Mouse (Mus musculus): ENCODE measurements around the gene Krt9.

The Krt9 gene

DNA sequence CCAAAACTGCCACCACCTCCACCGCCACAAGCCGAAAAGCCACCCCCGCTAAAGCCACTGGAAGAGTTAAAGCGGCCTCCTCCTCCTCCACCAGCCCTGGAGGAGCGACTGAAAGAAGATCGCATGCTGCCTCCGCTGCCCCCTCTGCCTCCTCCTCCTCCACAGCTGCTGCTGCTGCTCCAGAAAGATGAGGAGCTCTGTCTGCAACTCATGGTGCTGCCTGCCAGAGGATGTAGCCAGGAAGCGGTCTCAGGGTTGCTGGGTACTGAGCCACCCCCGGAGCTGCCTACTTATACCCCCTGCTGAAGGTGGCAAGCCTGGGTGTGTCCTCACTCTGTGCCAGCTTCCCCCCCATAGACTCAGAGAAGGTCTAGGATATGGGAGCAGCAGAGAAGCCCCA, at the start of gene Krt9:
TSS of gene Krt9 (minus strand) at position 255 of the 400 bp plus-strand sequence.
- DNase-seq: no peak

DNA sequence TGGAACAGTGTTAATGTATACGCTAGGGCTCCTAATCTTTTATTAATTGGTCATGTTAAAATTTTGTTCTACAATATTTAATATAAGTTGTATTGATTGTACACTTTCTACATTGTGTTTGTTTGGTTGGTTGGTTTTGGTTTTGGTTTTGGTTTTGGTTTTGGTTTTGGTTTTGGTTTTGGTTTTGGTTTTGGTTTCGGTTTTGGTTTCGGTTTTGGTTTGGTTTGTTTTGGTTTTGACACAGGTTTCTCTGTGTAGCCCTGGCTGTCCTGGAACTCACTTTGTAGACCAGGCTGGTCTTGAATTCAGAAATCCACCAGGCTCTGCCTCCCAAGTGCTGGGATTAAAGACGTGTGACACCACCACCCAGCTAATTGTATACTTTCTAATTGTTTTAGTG, 47.2 kb upstream of the Krt9 start:
- DNase-seq: peak; percentile 7 to 10

DNA sequence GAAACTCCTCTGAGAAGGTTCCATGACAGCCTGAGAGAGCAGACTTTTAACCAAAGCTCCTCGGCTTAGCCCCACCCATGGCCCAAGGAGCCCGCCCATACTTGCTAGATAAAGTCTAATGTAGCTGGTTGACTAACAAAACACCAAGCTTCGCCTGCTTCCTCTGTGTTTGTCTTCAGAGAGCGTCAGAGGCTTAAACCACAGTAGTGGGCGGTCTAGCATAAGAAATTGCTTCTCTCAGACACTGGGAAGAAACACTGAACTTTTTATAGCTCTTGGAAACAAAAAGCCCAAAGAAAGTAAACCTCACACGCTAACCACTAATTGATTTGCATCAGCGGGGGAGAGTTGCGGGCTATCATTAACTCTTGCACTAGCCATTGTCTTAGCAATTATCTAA, 28.7 kb upstream of the Krt9 start:
- DNase-seq: no peak

DNA sequence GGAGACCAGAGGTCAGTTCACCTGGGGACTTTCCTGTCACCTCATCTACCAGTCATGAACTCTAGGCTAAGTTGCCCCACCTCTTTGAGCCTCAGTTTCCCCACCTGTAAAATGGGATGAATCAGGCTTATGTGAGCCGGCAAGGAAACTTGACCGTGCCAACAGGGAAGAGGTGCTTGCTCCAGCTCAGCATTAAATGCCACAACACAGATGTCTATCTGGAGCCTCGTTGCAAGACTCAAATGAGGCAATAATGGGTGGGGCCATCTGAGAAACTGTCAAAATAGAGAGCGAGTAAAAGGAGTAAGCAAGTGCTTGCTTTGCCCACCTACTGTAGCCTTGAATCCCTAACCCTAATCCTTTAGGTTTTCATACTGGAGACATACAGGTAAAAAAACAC, 26.3 kb upstream of the Krt9 start:
- no peak for DNase-seq

DNA sequence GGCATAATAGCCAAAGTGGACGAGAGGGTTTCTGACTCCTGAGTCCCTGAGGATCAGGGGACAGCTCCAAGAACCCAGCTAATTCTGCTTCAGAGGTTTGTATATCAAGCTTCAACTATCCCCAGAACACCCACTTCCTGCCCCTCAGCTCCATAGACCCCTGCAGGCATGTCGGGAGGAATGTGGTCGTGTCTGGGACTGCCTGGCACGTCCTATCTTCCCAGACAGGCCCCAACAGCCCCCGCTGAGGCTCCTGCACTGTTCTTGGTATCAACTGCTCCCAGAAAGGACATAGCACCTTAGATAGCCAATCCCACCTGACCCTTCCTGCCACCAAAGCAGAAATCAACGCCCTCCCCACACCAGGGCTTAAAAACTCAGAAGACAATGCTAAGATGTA, 15.5 kb upstream of the Krt9 start:
- DNase-seq: no peak

DNA sequence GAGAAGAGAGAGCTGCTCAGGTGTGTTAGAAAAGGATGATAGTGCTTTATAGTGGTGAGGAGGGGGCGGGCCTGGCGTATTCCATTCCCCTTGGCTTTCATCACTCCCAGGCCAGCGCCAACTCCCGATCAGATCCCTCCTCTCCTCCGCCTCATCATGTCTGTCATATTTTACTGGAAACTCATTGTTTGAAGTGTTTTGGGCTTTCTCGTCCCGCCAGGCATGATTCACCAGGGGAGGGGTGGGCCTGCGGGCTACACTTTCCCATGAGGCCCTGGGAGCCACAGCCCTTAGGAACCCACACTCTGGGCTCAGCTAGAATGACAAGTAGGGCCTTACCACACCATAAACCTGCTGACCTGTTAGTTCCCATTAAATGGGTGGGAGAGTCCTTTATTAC, 14.5 kb upstream of the Krt9 start, which contains the start of gene Krt14:
TSS of gene Krt14 (minus strand) at position 51 of the 400 bp plus-strand sequence.
- DNase-seq: no peak

DNA sequence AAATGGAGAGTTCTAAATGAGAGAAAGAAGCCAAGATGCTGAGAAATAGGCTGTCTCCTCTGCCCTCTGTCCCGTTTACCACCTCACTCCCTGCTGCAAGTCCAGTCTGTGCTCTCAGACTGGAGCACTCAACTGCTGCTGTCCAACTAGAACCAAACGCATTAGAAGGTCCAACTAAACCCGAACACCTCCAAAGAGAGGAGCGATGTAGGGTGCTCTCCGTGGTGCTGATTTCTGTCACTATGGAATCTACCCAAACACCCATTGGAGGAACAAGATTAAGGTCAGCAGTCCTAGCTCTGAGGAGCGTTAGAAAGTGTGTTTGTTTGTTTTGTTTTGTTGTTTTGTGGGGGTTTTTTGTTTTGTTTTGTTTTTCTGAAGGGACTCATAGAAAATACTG, 10.4 kb upstream of the Krt9 start:
- DNase-seq: no peak

DNA sequence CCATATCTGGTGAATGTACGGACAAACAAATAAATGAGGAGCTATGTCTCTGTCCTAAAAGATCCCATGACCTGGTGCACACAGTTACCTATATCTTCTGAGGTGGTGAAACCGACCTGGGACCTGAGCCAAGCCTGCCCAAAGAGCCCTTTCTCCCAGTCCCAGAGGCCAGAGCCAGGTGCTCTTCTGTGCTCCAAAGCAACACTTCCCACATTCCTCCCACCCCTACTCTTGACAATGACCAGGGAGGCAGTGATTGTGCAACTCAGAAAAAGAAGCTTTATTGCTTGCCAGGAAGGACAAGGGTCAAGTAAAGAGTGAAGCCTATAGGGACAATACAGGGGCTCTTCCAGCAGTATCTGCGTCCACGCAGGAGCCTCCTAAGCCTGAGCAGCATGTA, 9.9 kb upstream of the Krt9 start:
- DNase-seq: no peak

DNA sequence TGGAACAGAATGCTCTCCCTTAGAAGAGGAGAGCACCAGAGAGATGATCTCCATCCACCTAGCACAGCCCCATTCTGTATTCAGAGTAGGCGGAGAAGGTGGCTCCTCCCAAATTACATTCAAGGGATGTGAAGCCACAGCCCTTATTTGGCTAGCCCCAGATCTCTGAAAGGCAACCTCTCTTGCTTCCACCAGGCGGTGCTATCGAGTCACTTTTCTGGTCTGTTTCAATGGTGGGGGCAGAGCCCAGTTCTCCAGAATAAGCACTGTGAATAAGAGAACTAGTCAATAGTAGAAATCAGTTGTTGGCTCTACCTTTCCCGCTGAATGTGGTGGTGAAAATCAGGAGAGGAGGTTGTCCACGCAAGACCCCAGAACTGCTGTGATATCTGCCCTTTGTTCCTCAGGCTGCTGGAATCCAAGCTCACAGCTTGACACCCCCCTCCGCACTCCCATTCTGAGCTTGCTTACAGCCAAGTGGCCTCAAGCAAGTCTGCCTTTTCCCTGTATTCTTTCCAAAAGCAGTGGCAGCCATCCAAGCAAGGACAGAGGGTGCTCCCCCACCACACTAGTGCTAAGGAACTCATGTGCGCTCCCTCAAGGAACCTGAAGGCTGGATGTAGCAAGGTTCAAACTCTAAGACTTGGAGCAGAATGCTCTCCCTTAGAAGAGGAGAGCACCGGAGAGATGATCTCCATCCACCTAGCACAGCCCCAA, 7.2 kb upstream of the Krt9 start:
- peak; percentile 4 to 8 for DNase-seq

DNA sequence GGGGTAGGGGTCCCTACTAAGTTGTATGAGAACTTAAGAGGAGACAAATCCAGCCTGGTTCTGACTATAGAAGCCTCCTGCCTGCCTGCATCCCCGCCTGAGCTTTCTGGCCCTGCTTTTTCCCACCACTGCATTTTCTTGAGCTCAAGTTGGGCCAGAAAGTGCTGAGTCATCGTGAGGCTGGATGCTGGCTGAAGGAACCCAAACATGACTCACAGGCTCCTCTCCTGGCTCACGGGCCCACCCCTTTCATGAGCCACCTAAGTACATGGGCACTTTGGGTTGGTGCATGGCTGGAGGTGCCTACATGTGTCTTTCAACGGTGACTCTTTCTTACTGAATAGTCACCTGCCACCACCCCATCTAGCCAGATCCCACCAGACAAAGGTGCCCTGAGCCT, 5.6 kb upstream of the Krt9 start:
- no peak for DNase-seq

DNA sequence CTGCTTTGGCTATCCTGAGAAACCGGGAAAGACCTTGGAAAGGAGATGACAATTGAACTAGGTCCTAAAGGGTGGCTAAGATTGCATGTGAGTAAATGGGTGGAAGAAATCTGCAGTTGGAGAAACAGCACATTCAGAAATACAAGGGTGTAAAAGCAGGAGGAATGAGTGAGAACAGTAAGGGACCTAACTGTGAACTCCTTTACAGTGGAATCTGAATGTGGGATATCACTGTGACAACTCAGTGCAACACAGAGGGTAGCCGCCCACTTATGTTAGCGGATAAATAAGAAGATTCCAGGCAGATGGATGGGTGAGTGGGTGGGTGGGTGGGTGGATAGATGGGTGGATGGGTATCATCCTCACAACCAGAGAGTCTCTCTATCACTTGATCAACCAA, 1.2 kb downstream of the Krt9 start:
- no peak for DNase-seq

DNA sequence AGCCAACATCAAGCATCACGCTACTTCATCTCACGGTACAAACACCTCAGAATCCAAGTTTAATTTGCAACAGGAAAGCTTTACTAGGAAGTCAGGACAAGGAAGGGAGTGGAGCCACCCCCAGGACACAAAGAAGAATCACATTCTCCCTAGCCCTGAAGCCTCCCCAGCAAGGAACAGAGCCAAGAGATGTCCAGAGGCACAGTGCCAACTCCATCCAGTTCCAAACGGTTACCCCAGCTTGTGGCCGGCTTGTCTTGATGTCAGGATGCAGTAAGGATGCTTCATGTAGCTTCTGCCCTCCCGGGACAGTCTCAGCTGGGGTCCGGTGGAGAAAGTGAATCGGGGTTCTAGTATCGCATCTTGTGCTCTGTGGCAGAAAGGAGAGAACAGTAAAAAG, 6.3 kb downstream of the Krt9 start:
- no peak for DNase-seq

DNA sequence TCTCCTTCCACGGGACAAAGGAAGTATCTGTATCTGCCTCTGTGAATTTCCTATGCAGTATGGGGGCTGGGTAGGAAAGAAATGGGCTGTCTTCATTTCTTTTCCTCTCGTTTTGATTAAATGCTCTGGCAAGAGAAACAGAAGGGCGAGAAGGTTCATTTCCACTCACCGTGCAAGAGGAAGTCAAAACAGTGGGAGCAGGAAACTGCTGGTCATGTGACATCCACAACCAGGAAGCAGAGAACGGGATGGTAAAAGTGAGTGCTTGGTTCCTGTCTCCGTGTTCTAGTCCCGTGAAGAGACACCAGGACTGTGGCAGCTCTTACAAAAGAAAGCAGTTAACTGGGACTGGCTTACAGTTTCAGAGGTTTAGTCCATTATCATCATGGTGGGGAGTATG, 11.3 kb downstream of the Krt9 start:
- DNase-seq: no peak

DNA sequence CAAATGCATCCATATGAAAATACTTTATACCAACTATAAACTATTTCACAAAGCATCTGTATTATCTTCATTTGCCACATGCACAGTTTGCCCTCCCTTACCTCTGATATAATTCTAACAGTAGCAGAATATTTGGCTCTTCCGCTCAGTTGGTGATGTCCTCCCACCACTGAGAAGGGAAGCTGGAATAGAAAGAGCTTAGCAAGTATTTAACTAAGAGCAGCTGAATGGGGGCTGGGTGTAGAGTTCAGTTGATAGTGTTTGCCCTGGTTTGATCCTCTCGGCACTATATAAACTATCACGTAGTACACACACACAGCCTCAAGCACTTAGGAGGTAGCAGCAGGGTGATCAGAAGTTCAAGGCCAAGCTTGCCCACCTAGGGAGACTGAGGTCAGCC, 13.8 kb downstream of the Krt9 start:
- DNase-seq: no peak

DNA sequence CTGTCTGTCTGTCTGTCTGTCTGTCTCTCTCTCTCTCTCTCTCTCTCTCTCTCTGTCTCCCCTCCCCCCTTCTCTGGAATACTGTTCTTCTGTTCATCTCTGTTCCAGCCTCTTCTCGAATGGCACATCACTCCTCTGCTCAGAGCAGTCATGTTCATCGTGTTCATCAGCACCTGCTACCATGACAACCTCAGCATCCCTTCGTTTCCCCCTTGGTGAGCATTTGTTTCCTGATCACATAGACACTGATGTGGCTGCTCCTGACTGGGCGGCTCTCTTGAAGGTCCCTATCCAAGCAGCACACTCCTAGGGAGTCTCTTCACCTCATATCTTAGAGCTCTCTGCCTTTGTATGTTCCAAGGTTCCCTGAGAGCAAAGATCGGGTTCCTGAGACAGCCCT, 14.7 kb downstream of the Krt9 start:
- DNase-seq: no peak

DNA sequence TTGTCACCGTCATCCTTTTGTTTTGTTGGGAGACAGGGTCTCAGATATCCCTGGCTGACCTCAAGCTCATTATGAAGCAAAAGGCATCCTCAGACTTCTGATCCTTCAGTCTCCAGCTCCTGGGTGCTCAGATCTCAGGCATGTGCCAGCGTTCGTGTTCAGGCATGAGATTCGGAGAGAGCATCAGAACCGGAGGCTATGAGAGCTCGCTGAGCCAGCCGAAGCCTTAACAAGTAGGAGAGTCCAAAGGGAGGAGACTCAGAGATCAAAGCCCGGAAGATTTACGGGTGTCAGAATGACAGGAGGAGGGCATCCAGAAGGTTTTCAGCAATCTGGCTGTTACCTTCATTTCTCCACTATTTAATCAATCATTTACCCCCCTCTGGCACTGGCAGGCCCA, 16.3 kb downstream of the Krt9 start:
- no peak for DNase-seq

DNA sequence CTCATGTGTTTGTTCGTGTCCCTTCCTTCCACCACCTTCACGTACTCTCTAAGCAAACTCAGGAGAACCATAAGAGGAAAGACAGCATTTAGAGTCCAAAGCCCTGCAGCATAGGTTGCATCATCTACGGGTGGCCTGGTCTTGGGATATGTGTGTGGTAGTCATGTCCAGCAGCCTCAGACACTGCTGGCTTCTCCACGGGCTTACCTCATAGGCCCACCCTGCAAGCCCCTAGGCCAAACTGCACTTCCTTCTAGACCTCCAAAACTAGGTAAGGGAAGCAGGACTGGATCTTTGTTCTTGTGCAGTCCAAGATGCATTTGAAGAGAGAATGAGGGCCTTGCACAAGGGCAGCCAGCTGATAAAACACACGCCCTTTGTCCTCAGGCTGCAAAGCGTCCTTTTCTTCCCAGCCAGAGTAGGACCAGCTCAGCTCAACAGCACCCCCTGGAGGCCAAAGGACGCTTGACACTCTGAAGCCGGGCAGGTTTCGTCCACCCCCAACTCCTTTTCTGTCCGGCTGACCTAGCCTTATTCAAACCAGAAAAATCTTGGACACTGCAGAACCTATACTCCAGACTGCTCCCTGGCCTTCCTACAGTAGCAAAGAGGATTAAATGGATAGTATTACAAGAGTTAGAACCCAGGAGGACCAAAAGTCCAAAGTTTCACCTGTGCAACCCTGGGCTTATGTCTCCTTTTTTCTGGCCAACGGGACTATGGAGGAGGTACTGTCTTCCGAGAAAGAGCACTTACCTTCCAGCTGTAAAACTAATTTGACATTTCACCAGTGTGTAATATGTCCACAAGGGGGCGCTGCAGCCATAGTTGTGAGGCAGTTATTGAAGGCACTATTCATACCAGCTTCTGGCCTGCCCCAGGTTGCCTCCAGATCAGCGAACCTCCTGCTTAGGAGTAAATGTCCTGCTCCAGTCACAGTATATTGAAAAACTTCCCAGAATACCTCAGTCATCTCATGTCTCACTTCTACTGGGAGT, 24.0 kb downstream of the Krt9 start:
- peak; percentile 56 to 59 for DNase-seq

DNA sequence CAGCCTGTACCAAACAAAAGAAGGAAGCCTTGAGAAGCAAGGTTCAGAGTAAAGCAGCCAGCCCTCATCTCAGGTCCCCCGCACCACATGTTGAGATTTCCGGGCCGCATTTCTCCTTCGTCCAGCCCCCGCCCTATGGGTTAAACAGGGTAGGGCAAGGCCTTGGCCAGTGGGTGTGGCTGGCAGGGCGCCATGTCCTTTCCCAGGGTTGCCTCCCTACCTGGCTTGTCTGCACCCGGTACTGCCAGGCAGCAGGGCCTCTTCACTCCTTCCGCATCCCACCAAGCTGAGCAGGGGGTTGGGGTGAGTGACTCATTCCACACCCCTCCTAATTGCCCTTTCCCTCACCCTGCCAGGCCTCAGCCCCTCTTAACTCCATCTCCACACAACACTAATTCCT, 25.0 kb downstream of the Krt9 start:
- no peak for DNase-seq

DNA sequence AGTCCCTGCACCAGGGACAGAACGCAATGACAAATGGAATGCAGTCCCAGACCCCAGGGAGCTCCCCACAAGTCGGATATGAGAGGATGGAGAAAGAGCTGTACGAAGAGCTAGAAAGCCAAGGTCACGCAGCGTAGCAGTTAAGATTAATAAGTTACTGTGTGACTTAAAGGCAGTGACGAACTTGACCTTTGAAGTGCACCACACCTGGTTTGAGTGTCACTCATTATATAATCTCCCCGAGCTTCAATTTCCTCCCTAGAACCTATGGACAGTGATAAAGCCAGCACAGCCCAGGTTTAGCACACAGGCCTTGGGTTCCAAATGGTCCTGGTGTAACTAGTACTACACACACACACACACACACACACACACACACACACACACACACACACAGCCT, 28.7 kb downstream of the Krt9 start:
- no peak for DNase-seq

DNA sequence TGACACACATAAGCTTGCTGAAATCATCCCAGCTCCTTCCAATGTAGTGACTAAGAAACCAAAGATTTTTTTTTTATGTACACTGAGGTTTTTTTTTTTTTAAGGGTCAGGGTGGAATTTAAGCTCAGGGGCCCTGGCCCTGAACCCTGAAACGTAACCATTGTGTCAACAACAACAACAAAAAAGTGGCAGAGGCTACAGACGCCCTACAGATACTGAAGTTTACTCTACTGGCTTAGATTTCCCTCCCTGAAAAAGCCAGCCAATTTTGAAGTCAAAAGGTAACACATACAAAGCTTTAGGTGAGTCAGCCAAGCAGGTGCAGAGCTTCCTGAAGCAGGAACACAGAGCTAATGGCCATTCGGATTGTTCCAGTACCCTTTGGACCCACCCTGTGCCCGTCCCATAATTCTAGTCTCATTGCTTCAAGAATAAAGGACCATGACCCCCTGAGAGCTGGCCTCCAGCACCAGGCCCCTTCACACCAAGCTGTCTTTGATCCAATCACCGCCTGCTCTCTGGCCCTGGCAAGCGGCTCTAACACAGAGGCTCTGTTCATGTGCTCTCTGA, 35.1 kb downstream of the Krt9 start:
- DNase-seq: no peak

DNA sequence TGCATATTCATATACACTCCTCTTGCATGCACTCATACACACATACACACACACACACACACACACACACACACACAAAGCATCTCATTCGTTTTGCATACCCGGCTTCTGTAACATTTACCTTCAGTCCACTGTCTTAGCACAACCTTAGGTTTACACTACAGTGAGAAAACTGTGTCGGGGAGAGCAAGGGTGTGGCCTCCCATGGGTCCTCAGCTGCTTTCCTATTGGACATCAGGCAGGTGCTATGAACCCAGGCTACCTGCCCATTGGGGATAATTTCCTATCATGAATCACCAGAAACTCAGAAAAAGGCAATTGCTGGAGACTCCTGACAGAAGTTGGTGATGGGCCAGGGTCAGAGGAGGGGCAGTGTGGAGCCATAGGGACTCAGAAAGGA, 35.7 kb downstream of the Krt9 start:
- no peak for DNase-seq

DNA sequence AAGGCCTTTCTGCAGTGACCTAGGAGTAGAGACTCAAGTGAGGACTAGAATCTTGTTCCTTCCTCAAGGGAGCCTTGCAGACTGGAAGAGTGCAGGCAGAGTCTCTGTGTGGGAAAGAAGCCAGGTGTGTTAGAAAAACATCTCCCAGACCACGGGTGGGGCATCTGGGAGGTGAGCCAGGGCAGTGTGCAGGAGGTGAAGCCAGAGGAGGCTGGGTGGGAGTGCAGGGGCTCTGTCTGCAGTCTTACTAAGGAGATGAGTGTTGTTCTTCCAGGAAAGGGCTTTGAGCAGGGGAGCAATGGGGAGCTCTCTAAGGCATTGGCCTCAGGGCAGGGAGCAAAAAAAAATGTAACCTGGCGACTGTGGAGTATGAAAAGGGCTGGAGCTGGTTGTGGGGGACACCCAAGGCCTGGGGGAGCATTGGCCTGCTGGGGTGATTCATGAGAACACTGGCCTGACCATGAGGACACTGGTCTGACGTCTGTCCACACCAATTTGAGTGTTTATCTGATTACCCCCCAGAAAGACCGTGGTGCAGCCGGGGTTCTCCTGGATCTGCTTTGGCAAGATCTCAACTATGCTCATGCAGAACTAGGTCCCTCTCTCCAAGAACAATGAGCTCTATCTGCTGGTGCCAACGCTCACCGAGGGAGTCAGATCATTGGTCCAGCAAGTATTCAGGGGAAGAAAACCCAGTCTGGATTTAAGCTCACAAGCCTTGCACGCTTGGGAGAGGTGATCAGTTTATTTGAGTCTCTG, 37.4 kb downstream of the Krt9 start:
- DNase-seq: no peak

All from B cell, adult 2 months (primary cell).